Mouse (Mus musculus) ES-E14 (cell line): Measurements from ENCODE around the gene Eif2b1. TPM values are rescaled to one million over a fixed set of nuclear protein-coding genes. Genes with fewer than 3 reads are reported as not detected.

Source experiments
- DNase-seq: peaks from one replicate; pipeline ENCODE4 v3.0.0-alpha.2; 2013; ENCODE audit warnings: low read depth, low spot score
- H3K27ac ChIP-seq: 2 replicates; pipeline ENCODE4 v1.5.1; 2012; ENCODE audit warnings: low read depth, mild to moderate bottlenecking, low read length, moderate library complexity, mixed read lengths; ENCODE audit not compliant: poor library complexity, insufficient read depth, severe bottlenecking
- H3K36me3 ChIP-seq: 2 replicates; pipeline ENCODE4 v1.6.1; 2012; ENCODE audit warnings: mild to moderate bottlenecking, low read length, moderate library complexity, mixed read lengths; ENCODE audit not compliant: control insufficient read depth, poor library complexity, insufficient read depth, severe bottlenecking
- H3K4me1 ChIP-seq, 2 experiments: fragments of 150-350 bp in 1 of 2; sonication (generic) in 1 of 2; 2 replicates each; pipeline ENCODE4 v1.6.1; 2012; ENCODE audit warnings: low read length in 2 of 2, mild to moderate bottlenecking in 1 of 2, mixed read lengths in 1 of 2; ENCODE audit not compliant: control insufficient read depth in 2 of 2, insufficient read depth in 2 of 2, poor library complexity in 1 of 2
- H3K4me3 ChIP-seq, 2 experiments: fragments of 150-350 bp in 1 of 2; sonication (generic) in 1 of 2; 2 replicates each; pipeline ENCODE4 v1.5.1; 2012; ENCODE audit warnings: low read length in 2 of 2, low read depth in 1 of 2, mild to moderate bottlenecking in 1 of 2, mixed read lengths in 1 of 2; ENCODE audit not compliant: insufficient read depth in 1 of 2, poor library complexity in 1 of 2, severe bottlenecking in 1 of 2
- H3K9ac ChIP-seq: 2 replicates; pipeline ENCODE4 v1.6.1; 2012; ENCODE audit warnings: low read depth, mild to moderate bottlenecking, low read length, mixed read lengths; ENCODE audit not compliant: poor library complexity, insufficient read depth, severe bottlenecking
- H3K9me3 ChIP-seq: fragments of 150-350 bp; sonication (generic); 2 replicates; pipeline ENCODE4 v1.6.1; 2012; ENCODE audit warnings: low read depth, mild to moderate bottlenecking, low read length; ENCODE audit not compliant: control insufficient read depth, insufficient read depth
- CHD2 ChIP-seq: IDR thresholded peaks from 2 replicates; pipeline ENCODE4 v1.6.1; 2014; ENCODE audit warnings: mild to moderate bottlenecking, low read depth, low read length, inconsistent platforms
- HCFC1 ChIP-seq: IDR thresholded peaks from 2 replicates; pipeline ENCODE4 v1.6.1; 2012; ENCODE audit warnings: low read length, inconsistent platforms, borderline replicate concordance; ENCODE audit not compliant: insufficient read depth
- MAFK ChIP-seq: IDR thresholded peaks from 2 replicates; pipeline ENCODE4 v1.6.1; 2014; ENCODE audit warnings: mild to moderate bottlenecking, low read depth, low read length, inconsistent platforms; ENCODE audit not compliant: insufficient read depth
- ZC3H11A ChIP-seq: IDR thresholded peaks from 2 replicates; pipeline ENCODE4 v1.6.1; 2012; ENCODE audit warnings: low read depth, mild to moderate bottlenecking, inconsistent platforms, low read length, borderline replicate concordance
- ZNF384 ChIP-seq: IDR thresholded peaks from 2 replicates; pipeline ENCODE4 v1.6.1; 2012; ENCODE audit warnings: low read depth, low read length, inconsistent platforms
- in situ Hi-C, 2 experiments: fragments of 600-800 bp; cut with MboI; formaldehyde crosslinking; loops; one replicate each; pipeline ENCODE4 v1.15.1; 2025; ENCODE audit warnings: low sequenced_read_pairs in 2 of 2, inconsistent platforms in 1 of 2; ENCODE audit not compliant: unreplicated experiment in 2 of 2
- total RNA-seq: library from RNA; depleted of rRNA; stranded (reverse); fragments of 300-350 nt; gene quantifications from 2 replicates; pipeline ENCODE4 v1.2.3, GENCODE M21; 2012

Gene Eif2b1
- total RNA-seq, 1 experiment, result 60.4 TPM

GRCm38 (mm10) chr5:124530655-124531582 lies 48.0 kb downstream of the Eif2b1 start, which contains the start of gene Rilpl1:
Gene Rilpl1, minus strand, starts transcription at chr5:124531391.
- in situ Hi-C loops, result no loop called here

GRCm38 (mm10) chr5:124529697-124530096 lies 49.2 kb downstream of the Eif2b1 start:
- no peaks in the 10 kb centered on the region for H3K36me3 ChIP-seq
- in situ Hi-C loops, result no loop called here
- H3K27ac ChIP-seq, result no peak overlapping the region
- DNase-seq, result no peak
- H3K9me3 ChIP-seq, result no peaks in the 10 kb centered on the region
- peaks cover 4 to 11% of the 10 kb centered on the region in 2 experiments; a peak in 3 of 4 replicates for H3K4me1 ChIP-seq
- peak overlapping the region; percentile 70 to 93 for H3K4me3 ChIP-seq
- H3K9ac ChIP-seq, result no peak overlapping the region
- TF ChIP-seq CHD2 (no peak), ZC3H11A (no peak), ZNF384 (no peak), MAFK (no peak), HCFC1 (no peak)

More at GRCm38 (mm10) chr5:124530655-124531582, 48.0 kb downstream of the Eif2b1 start, which contains the start of gene Rilpl1:
- Histone ChIP-seq H3K9ac (peak within 1 kb of the TSS; percentile 68), H3K36me3 (no peaks in the 10 kb centered on the region), H3K4me1 (peaks cover 4 to 11% of the 10 kb centered on the region in 2 experiments; a peak in 3 of 4 replicates), H3K27ac (peak within 1 kb of the TSS; percentile 9; the same call in 1 of the 2 replicates), H3K4me3 (peak within 1 kb of the TSS; percentile 70 to 93), H3K9me3 (no peaks in the 10 kb centered on the region)
- no peak for DNase-seq
- TF ChIP-seq CHD2 (no peak), ZC3H11A (no peak), MAFK (no peak), ZNF384 (no peak)

- Histone ChIP-seq H3K9me3 (no peaks in the 10 kb centered on the region), H3K4me1 (peaks cover 4 to 11% of the 10 kb centered on the region in 2 experiments; a peak in 3 of 4 replicates), H3K36me3 (no peaks in the 10 kb centered on the region), H3K9ac (no peak overlapping the region), H3K27ac (no peak overlapping the region), H3K4me3 (peak overlapping the region in 1 of 2 experiments; percentile 70; a peak in 2 of 4 replicates)
- in situ Hi-C loops, result no loop called here
- no peak for DNase-seq
- TF ChIP-seq MAFK (no peak), CHD2 (no peak), HCFC1 (no peak), ZC3H11A (no peak), ZNF384 (no peak)
Observed at GRCm38 (mm10) chr5:124529191-124529651, 49.7 kb downstream of the Eif2b1 start.

- TF ChIP-seq ZNF384 (no peak), HCFC1 (no peak), ZC3H11A (no peak), MAFK (no peak), CHD2 (no peak)
- no peaks in the 10 kb centered on the region for H3K9me3 ChIP-seq
- no peaks in the 10 kb centered on the region for H3K36me3 ChIP-seq
- no peak for DNase-seq
- no peak overlapping the region for H3K27ac ChIP-seq
- peaks cover 4 to 11% of the 10 kb centered on the region in 2 experiments; a peak in 3 of 4 replicates for H3K4me1 ChIP-seq
- H3K4me3 ChIP-seq, result no peak overlapping the region
- no peak overlapping the region for H3K9ac ChIP-seq
- in situ Hi-C loops, result no loop called here
Observed at GRCm38 (mm10) chr5:124528791-124529190, 50.1 kb downstream of the Eif2b1 start.
